9 mouse cellular contexts compared by ENCODE assay signal in genomic region chr15:84758493-84758892, GRCm38 (mm10). TPM values are rescaled to one million over a fixed set of nuclear protein-coding genes. Genes with fewer than 3 reads are reported as not detected.
DNase-seq lines count a peak whose midpoint lies in the region; ATAC-seq and TF ChIP-seq lines count a peak whose summit lies in the region.
"Had no signal": no experiment of that assay in that cellular context is flagged by ENCODE, and none has a peak within 500 bp of the region (broad histone marks: within the 10 kb centered on the region; RNA-seq: fewer than 3 reads in every experiment).

No protein-coding gene starts in this region.

- no peaks in the 10 kb centered on the region for H3K36me3 ChIP-seq in hindbrain, embryonic 14.5 days (replicated peaks; ENCODE audit: control insufficient read depth, insufficient read depth)
- H3K36me3 ChIP-seq in hindbrain, embryonic 12.5 days, result no peaks in the 10 kb centered on the region
- H3K36me3 ChIP-seq in thymus, adult 2 months (ENCODE audit: control insufficient read depth, insufficient read depth, low read length), result no peaks in the 10 kb centered on the region
- H3K36me3 ChIP-seq in liver, embryonic 14.5 days (replicated peaks; ENCODE audit: control insufficient read depth, insufficient read depth, low read depth), result no peaks in the 10 kb centered on the region
- H3K36me3 ChIP-seq in heart, embryonic 12.5 days, result no peaks in the 10 kb centered on the region
- H3K36me3 ChIP-seq: limb, embryonic 13.5 days had no signal

- H3K27me3 ChIP-seq in hindbrain, embryonic 14.5 days (ENCODE audit: control insufficient read depth, insufficient read depth, low read length), result 0 out of 2 replicates have a peak, but pooled peaks cover 6% of the 10 kb centered on the region
- H3K27me3 ChIP-seq in hindbrain, embryonic 12.5 days, result peaks cover 15% of the 10 kb centered on the region
- H3K27me3 ChIP-seq in thymus, adult 2 months (ENCODE audit: control insufficient read depth, insufficient read depth, low read length), result no peaks in the 10 kb centered on the region
- H3K27me3 ChIP-seq in liver, embryonic 14.5 days (ENCODE audit: control insufficient read depth, insufficient read depth, low read length), result no peaks in the 10 kb centered on the region
- H3K27me3 ChIP-seq in heart, embryonic 12.5 days (replicated peaks), result peaks cover 21% of the 10 kb centered on the region

- no peak overlapping the region for H3K9ac ChIP-seq in hindbrain, embryonic 14.5 days
- H3K9ac ChIP-seq in hindbrain, embryonic 12.5 days, result no peak overlapping the region
- no peak overlapping the region for H3K9ac ChIP-seq in liver, embryonic 14.5 days (replicated peaks)
- no peak overlapping the region for H3K9ac ChIP-seq in heart, embryonic 12.5 days
- H3K9ac ChIP-seq: limb, embryonic 13.5 days had no signal

- 0 out of 2 replicates have a peak, but pooled peaks have one; percentile 50 for TF ChIP-seq CTCF in thymus, adult 2 months (IDR thresholded peaks at IDR 0.05; ENCODE audit: borderline replicate concordance, control insufficient read depth, extremely low read depth, insufficient read depth, low read length, poor library complexity)
- peak; percentile 87 for TF ChIP-seq CTCF in liver, embryonic 14.5 days (IDR thresholded peaks at IDR 0.05; ENCODE audit: low read depth)

- no peak for ATAC-seq in hindbrain, embryonic 14.5 days (ENCODE audit: low FRiP score)
- no peak for ATAC-seq in hindbrain, embryonic 12.5 days (ENCODE audit: low FRiP score)
- no peak for ATAC-seq in liver, embryonic 14.5 days (ENCODE audit: insufficient read depth)
- no peak for ATAC-seq in heart, embryonic 12.5 days (ENCODE audit: insufficient number of reproducible peaks, low FRiP score)

- WGBS in hindbrain, embryonic 14.5 days, result 26% methylated on average over 4 of the region's 4 CpGs
- WGBS in hindbrain, embryonic 12.5 days, result 31% methylated on average over 4 of the region's 4 CpGs
- WGBS in thymus, adult 2 months, result 40% methylated on average over 4 of the region's 4 CpGs
- WGBS in liver, embryonic 14.5 days (ENCODE audit: insufficient replicate concordance), result 31% methylated on average over 4 of the region's 4 CpGs
- WGBS in heart, embryonic 12.5 days, result 39% methylated on average over 4 of the region's 4 CpGs

- peak; percentile 54 for DNase-seq in hindbrain, embryonic 14.5 days (ENCODE audit: low spot score)
- peak; percentile 34 for DNase-seq in thymus, adult 2 months
- no peak for DNase-seq in thymus, adult 18-20 months
- DNase-seq in cerebellum, adult 8-10 months, result peak; percentile 28
- no peak for DNase-seq in liver, embryonic 14.5 days (ENCODE audit: low read depth in 3 of 3, low spot score in 3 of 3)
- peak; percentile 24 to 26 for DNase-seq in thymus, postnatal 36 days

- no peak overlapping the region for H3K4me2 ChIP-seq in hindbrain, embryonic 14.5 days (replicated peaks)
- no peak overlapping the region for H3K4me2 ChIP-seq in hindbrain, embryonic 12.5 days (replicated peaks)
- no peak overlapping the region for H3K4me2 ChIP-seq in liver, embryonic 14.5 days (ENCODE audit: low read depth)
- no peak overlapping the region for H3K4me2 ChIP-seq in heart, embryonic 12.5 days
- H3K4me2 ChIP-seq: limb, embryonic 13.5 days had no signal

- no peak for TF ChIP-seq EP300 in liver, embryonic 14.5 days (IDR thresholded peaks at IDR 0.05; ENCODE audit: low read depth)

- H3K9me3 ChIP-seq in hindbrain, embryonic 14.5 days (ENCODE audit: control insufficient read depth, low read length), result no peaks in the 10 kb centered on the region
- H3K9me3 ChIP-seq in hindbrain, embryonic 12.5 days (replicated peaks), result no peaks in the 10 kb centered on the region
- no peaks in the 10 kb centered on the region for H3K9me3 ChIP-seq in liver, embryonic 14.5 days (ENCODE audit: control insufficient read depth, low read length)
- no peaks in the 10 kb centered on the region for H3K9me3 ChIP-seq in heart, embryonic 12.5 days (replicated peaks)
- H3K9me3 ChIP-seq: limb, embryonic 13.5 days had no signal

- H3K4me1 ChIP-seq in hindbrain, embryonic 14.5 days (replicated peaks; ENCODE audit: control insufficient read depth, insufficient read depth, low read length), result peaks cover 20% of the 10 kb centered on the region
- peaks cover 37% of the 10 kb centered on the region for H3K4me1 ChIP-seq in hindbrain, embryonic 12.5 days
- no peaks in the 10 kb centered on the region for H3K4me1 ChIP-seq in thymus, adult 2 months (replicated peaks; ENCODE audit: control insufficient read depth, insufficient read depth, low read length)
- no peaks in the 10 kb centered on the region for H3K4me1 ChIP-seq in liver, embryonic 14.5 days (replicated peaks; ENCODE audit: control insufficient read depth in 2 of 2, insufficient read depth in 2 of 2, low read length in 1 of 2)
- H3K4me1 ChIP-seq in heart, embryonic 12.5 days (replicated peaks), result peaks cover 13% of the 10 kb centered on the region

- H3K4me3 ChIP-seq in hindbrain, embryonic 14.5 days (replicated peaks; ENCODE audit: low read length), result no peak overlapping the region
- H3K4me3 ChIP-seq in hindbrain, embryonic 12.5 days, result no peak overlapping the region
- H3K4me3 ChIP-seq in thymus, adult 2 months (ENCODE audit: control insufficient read depth, insufficient read depth, low read length), result no peak overlapping the region
- H3K4me3 ChIP-seq in liver, embryonic 14.5 days (ENCODE audit: insufficient read depth in 1 of 2, low read depth in 2 of 2, low read length in 2 of 2), result no peak overlapping the region
- no peak overlapping the region for H3K4me3 ChIP-seq in heart, embryonic 12.5 days
- H3K4me3 ChIP-seq: limb, embryonic 13.5 days had no signal

- no peak for TF ChIP-seq POLR2A in thymus, adult 2 months (IDR thresholded peaks at IDR 0.05; ENCODE audit: control insufficient read depth, extremely low read depth, insufficient read depth, low read length, poor library complexity)

- H3K27ac ChIP-seq in hindbrain, embryonic 14.5 days, result no peak overlapping the region
- no peak overlapping the region for H3K27ac ChIP-seq in hindbrain, embryonic 12.5 days
- H3K27ac ChIP-seq in thymus, adult 2 months (ENCODE audit: control insufficient read depth, insufficient read depth, low read length), result no peak overlapping the region
- H3K27ac ChIP-seq in liver, embryonic 14.5 days, result no peak overlapping the region
- no peak overlapping the region for H3K27ac ChIP-seq in heart, embryonic 12.5 days (ENCODE audit: poor library complexity, severe bottlenecking)
- H3K27ac ChIP-seq: limb, embryonic 13.5 days had no signal

RNA-seq across cellular contexts. Expression of gene Arhgap8, which starts 38.6 kb away (rescaled TPM):
- polyA plus RNA-seq in hindbrain, embryonic 14.5 days (2014; fragmentation: Nextera tagmentation; extraction: Ambion mirVana), result 0.87 and 1.0 TPM in 2 replicates
- polyA plus RNA-seq in hindbrain, embryonic 12.5 days (2016; fragmentation: Nextera tagmentation; extraction: Ambion mirVana), result 2.5 and 2.9 TPM in 2 replicates
- 11.8 and 16.0 TPM in 2 replicates for polyA plus RNA-seq in thymus, adult 2 months (2012; rRNA removed)
- 0.29 and 0.36 TPM in 2 replicates for polyA plus RNA-seq in liver, embryonic 14.5 days (2012; rRNA removed)
- 0.22 and 0.32 TPM in 2 replicates for polyA plus RNA-seq in liver, embryonic 14.5 days (2014; fragmentation: Nextera tagmentation; extraction: Ambion mirVana)
- 3.4 and 4.0 TPM in 2 replicates for polyA plus RNA-seq in heart, embryonic 12.5 days (2016; fragmentation: Nextera tagmentation; extraction: Ambion mirVana)

Comparison
In these comparisons a context has a peak if more than half of its experiments do, and no peak if none do; other contexts are left out.
1. DNase-seq: peak in hindbrain, embryonic 14.5 days (single experiment), thymus, adult 2 months (single experiment), cerebellum, adult 8-10 months (single experiment) and thymus, postnatal 36 days (2 of 2); none in thymus, adult 18-20 months (0 of 2) and liver, embryonic 14.5 days (0 of 3).